Mouse (Mus musculus) intestine, postnatal 0 days (tissue): ENCODE results near the gene Gna13. TPM values are rescaled to one million over a fixed set of nuclear protein-coding genes. Genes with fewer than 3 reads are reported as not detected.

Source experiments
- ATAC-seq: fragments of 200-750 bp; cut with Nextera tagmentation; 2 replicates; pipeline ENCODE4 v1.8.0; 2017; ENCODE audit warnings: mild to moderate bottlenecking, moderate TSS enrichment, moderate library complexity
- H3K27ac ChIP-seq: fragments of 300-500 bp; sonication (generic); 2 replicates; pipeline ENCODE4 v1.5.1; 2014; ENCODE audit warnings: mild to moderate bottlenecking, low read depth, low read length, moderate library complexity
- H3K27me3 ChIP-seq: fragments of 300-500 bp; sonication (generic); replicated peaks from 2 replicates; pipeline ENCODE4 v1.6.1; 2014; ENCODE audit warnings: low read length, mixed read lengths; ENCODE audit not compliant: control insufficient read depth, insufficient read depth
- H3K36me3 ChIP-seq: fragments of 300-500 bp; sonication (generic); 2 replicates; pipeline ENCODE4 v1.6.1; 2014; ENCODE audit warnings: mild to moderate bottlenecking, moderate library complexity; ENCODE audit not compliant: control insufficient read depth, insufficient read depth
- H3K4me1 ChIP-seq: fragments of 300-500 bp; sonication (generic); replicated peaks from 2 replicates; pipeline ENCODE4 v1.6.1; 2014; ENCODE audit warnings: antibody characterized with exemption, low read length, mixed read lengths; ENCODE audit not compliant: control insufficient read depth, insufficient read depth
- H3K4me2 ChIP-seq: fragments of 300-500 bp; sonication (generic); replicated peaks from 2 replicates; pipeline ENCODE4 v1.6.1; 2014; ENCODE audit warnings: low read depth, mild to moderate bottlenecking, moderate library complexity
- H3K4me3 ChIP-seq: fragments of 300-500 bp; sonication (generic); 2 replicates; pipeline ENCODE4 v1.5.1; 2014; ENCODE audit warnings: low read depth, low read length
- H3K9ac ChIP-seq: fragments of 300-500 bp; sonication (generic); 2 replicates; pipeline ENCODE4 v1.6.1; 2014; ENCODE audit warnings: mild to moderate bottlenecking, low read depth, low read length
- H3K9me3 ChIP-seq: fragments of 300-500 bp; sonication (generic); 2 replicates; pipeline ENCODE4 v1.6.1; 2016; ENCODE audit warnings: mixed run types; ENCODE audit not compliant: control insufficient read depth
- CTCF ChIP-seq: sonication (generic); IDR thresholded peaks from 2 replicates; pipeline ENCODE4 v1.5.1; 2016; ENCODE audit warnings: low read depth, mild to moderate bottlenecking, control low read depth, antibody characterized with exemption, moderate library complexity
- WGBS: fragments of 180-500 bp; shearing (Covaris S2); extraction: QIAGEN DNeasy Blood & Tissue Kit; methylation state at CpG from one replicate; pipeline ENCODE4 v1.1.7; 2014; 5-methylcytosine and 5-hydroxymethylcytosine counted together
- polyA plus RNA-seq: library from polyadenylated mRNA; unstranded; fragments of >200 nt; fragmentation: Nextera tagmentation; extraction: Ambion mirVana; gene quantifications from 2 replicates; pipeline ENCODE4 v1.2.1, GENCODE M21; 2015

The Gna13 gene
- polyA plus RNA-seq, 1 experiment from 2014 or later: 81.7 TPM

GRCm38 (mm10) chr11:109413617-109414016, 51.0 kb downstream of the Gna13 start, which contains the start of gene 9930022D16Rik:
Gene 9930022D16Rik (plus strand): TSS chr11:109413917.
- no peaks in the 10 kb centered on the region for H3K27me3 ChIP-seq
- H3K4me2 ChIP-seq: no peak within 1 kb of the TSS
- no peak within 1 kb of the TSS for H3K9ac ChIP-seq
- no peak within 1 kb of the TSS for H3K4me3 ChIP-seq
- H3K36me3 ChIP-seq: no peaks in the 10 kb centered on the region
- H3K9me3 ChIP-seq: no peaks in the 10 kb centered on the region
- 77% methylated on average over 6 of the region's 6 CpGs for WGBS
- H3K4me1 ChIP-seq: no peaks in the 10 kb centered on the region
- no peak for TF ChIP-seq CTCF
- no peak within 1 kb of the TSS for H3K27ac ChIP-seq
- ATAC-seq: no peak

DNA sequence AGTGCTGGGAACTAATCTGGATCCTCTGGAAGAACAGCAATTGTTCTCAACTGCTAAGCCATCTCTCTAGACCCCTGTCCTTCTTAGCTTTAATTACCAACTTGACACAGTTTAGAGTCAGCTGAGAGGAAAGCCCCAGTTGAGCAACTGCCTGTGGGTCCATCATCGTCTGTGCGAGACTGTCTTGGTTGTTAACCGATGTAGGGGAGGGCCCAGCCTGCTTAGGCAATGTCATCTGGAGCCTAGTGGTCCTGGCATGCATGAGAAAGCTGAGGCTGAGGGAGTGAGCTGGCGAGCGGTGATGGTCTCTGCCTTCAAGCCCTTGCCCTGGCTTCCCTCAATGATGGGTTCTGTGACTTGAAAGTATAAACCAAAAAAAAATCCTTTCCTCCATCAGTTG, 52.2 kb downstream of the Gna13 start:
- no peak for TF ChIP-seq CTCF

DNA sequence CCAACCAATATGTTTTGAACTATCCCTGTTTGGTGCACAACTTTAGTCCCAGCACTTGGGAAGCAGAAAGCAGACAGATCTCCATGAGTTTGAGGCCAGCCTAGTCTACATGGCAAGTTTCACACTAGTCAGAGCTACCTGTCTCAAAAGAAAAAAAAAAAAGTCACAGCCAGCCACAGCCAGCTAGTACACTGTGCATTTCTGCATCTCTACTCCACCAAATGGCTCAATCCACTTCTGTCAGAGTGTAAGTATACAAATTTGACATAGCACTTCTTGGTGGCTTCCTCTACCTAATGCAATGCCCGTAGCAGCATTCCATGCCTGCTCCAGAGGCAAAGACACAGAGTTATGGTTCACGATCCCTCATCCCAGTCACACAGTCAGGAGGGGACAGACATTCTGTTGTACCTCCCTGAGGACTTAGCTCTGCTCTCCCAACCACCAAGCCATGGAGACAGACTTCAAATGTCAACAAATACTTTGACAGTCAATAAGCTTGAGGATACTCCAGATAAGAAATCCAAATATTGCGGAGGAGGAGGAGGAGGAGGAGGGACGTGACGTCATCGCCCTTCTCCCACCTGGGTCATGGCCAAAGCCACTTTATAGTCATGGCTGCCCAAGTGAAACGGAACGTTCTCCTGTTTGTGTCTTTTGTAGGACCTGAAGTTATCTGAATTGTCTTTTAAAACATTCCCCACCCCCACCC, 54.2 kb downstream of the Gna13 start:
- 35% methylated on average over 8 of the region's 8 CpGs for WGBS
- TF ChIP-seq CTCF: no peak
- Histone ChIP-seq H3K36me3 (no peaks in the 10 kb centered on the region), H3K4me3 (no peak overlapping the region), H3K9ac (no peak overlapping the region), H3K27ac (no peak overlapping the region), H3K27me3 (no peaks in the 10 kb centered on the region), H3K4me1 (no peaks in the 10 kb centered on the region), H3K4me2 (no peak overlapping the region), H3K9me3 (no peaks in the 10 kb centered on the region)
- ATAC-seq: no peak

More for the DNA sequence above, 52.2 kb downstream of the Gna13 start:
- Histone ChIP-seq H3K4me1 (no peaks in the 10 kb centered on the region), H3K4me2 (no peak overlapping the region), H3K4me3 (no peak overlapping the region), H3K9ac (no peak overlapping the region), H3K27ac (no peak overlapping the region), H3K9me3 (no peaks in the 10 kb centered on the region), H3K36me3 (no peaks in the 10 kb centered on the region), H3K27me3 (no peaks in the 10 kb centered on the region)
- 90% methylated on average over 5 of the region's 5 CpGs for WGBS
- no peak for ATAC-seq

- no peaks in the 10 kb centered on the region for H3K36me3 ChIP-seq
- no peaks in the 10 kb centered on the region for H3K9me3 ChIP-seq
- no peak overlapping the region for H3K4me3 ChIP-seq
- no peak overlapping the region for H3K27ac ChIP-seq
- TF ChIP-seq CTCF: no peak
- 81% methylated on average over 9 of the region's 9 CpGs for WGBS
- no peak overlapping the region for H3K9ac ChIP-seq
- H3K27me3 ChIP-seq: no peaks in the 10 kb centered on the region
- H3K4me2 ChIP-seq: no peak overlapping the region
- ATAC-seq: no peak
- no peaks in the 10 kb centered on the region for H3K4me1 ChIP-seq
Observed at GRCm38 (mm10) chr11:109417472-109418040, 54.9 kb downstream of the Gna13 start.

- ATAC-seq: no peak
- H3K4me2 ChIP-seq: no peak overlapping the region
- no peak overlapping the region for H3K4me3 ChIP-seq
- 28% methylated on average over 4 of the region's 4 CpGs for WGBS
- no peak for TF ChIP-seq CTCF
- no peak overlapping the region for H3K9ac ChIP-seq
- no peaks in the 10 kb centered on the region for H3K27me3 ChIP-seq
- no peaks in the 10 kb centered on the region for H3K36me3 ChIP-seq
- H3K27ac ChIP-seq: no peak overlapping the region
- H3K9me3 ChIP-seq: no peaks in the 10 kb centered on the region
- no peaks in the 10 kb centered on the region for H3K4me1 ChIP-seq
Observed at GRCm38 (mm10) chr11:109419461-109419860, 56.8 kb downstream of the Gna13 start.

- Histone ChIP-seq H3K4me2 (no peak overlapping the region; the same call in 1 of the 2 replicates), H3K36me3 (no peaks in the 10 kb centered on the region), H3K4me3 (no peak overlapping the region), H3K9me3 (no peaks in the 10 kb centered on the region), H3K27me3 (no peaks in the 10 kb centered on the region), H3K4me1 (no peaks in the 10 kb centered on the region), H3K27ac (no peak overlapping the region), H3K9ac (no peak overlapping the region)
- no peak for ATAC-seq
- TF ChIP-seq CTCF: no peak
- WGBS: 52% methylated on average over 16 of the region's 16 CpGs
Observed at GRCm38 (mm10) chr11:109419961-109420566, 57.4 kb downstream of the Gna13 start.
